In the genomic region with DNA sequence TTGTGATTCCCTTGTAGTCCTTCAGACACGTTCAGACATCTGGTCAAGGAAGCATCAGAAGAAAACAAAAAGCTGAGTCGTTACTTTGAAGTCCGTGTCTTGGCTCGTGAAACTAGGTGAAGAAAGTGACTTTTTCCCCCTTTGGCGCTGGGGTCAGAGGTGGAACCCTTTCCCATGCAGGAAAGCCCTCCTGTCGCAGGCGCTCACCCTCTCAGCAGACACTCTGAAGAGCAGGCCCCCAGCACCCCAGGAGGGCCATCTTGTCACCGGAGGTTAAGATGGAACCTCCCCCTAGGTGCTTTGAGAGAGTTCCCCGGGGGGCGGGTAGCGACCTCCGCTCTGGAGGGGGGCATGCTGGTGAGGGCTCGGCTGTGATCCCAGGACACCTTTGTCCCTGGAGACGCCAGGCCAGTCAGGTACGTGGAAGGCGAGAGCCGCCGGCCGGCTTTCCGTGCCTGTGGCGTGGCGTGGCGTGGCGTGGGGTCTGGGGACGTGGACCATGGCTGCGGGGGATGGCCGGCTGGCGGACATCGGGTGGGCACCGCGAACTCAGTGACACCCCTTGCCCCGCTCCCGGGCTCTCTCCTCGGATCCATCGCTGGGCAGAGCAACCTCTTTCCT, we compare ENCODE assay signal across 9 mouse cellular contexts. TPM values are rescaled to one million over a fixed set of nuclear protein-coding genes. Genes with fewer than 3 reads are reported as not detected.
DNase-seq lines count a peak whose midpoint lies in the region; ATAC-seq and TF ChIP-seq lines count a peak whose summit lies in the region.
"Had no signal": no experiment of that assay in that cellular context is flagged by ENCODE, and none has a peak within 500 bp of the region (broad histone marks: within the 10 kb centered on the region; RNA-seq: fewer than 3 reads in every experiment).

No protein-coding gene starts in this region.

- peaks cover 0 to 2% of the 10 kb centered on the region in 2 experiments; a peak in 2 of 4 replicates for H3K4me1 ChIP-seq in ES-E14 (ENCODE audit: control insufficient read depth in 2 of 2, insufficient read depth in 2 of 2, low read length in 2 of 2, poor library complexity in 1 of 2)
- peaks cover 7% of the 10 kb centered on the region for H3K4me1 ChIP-seq in brown adipose tissue, adult 24 weeks (ENCODE audit: control insufficient read depth, insufficient read depth, insufficient read length, low read length)
- H3K4me1 ChIP-seq in forebrain, embryonic 11.5 days (replicated peaks; ENCODE audit: control insufficient read depth, insufficient read depth, low read length): no peaks in the 10 kb centered on the region; the same call in 1 of the 2 replicates
- H3K4me1 ChIP-seq in heart, embryonic 16.5 days (ENCODE audit: control insufficient read depth, insufficient read depth, low read length): peaks cover 22% of the 10 kb centered on the region
- peaks cover 17% of the 10 kb centered on the region for H3K4me1 ChIP-seq in lung, embryonic 15.5 days
- peaks cover 7% of the 10 kb centered on the region; the same call in 1 of the 2 replicates for H3K4me1 ChIP-seq in olfactory bulb, adult 2 months (ENCODE audit: control insufficient read depth, insufficient read depth, low read length)

- no peak for TF ChIP-seq CTCF in olfactory bulb, adult 2 months (IDR thresholded peaks at IDR 0.05; ENCODE audit: insufficient read depth, low read depth, low read length)

- peak overlapping the region; percentile 82 for H3K4me2 ChIP-seq in forebrain, embryonic 11.5 days (ENCODE audit: low read depth, low read length, severe bottlenecking)
- H3K4me2 ChIP-seq in heart, embryonic 16.5 days (ENCODE audit: low read depth, low read length): peak overlapping the region; percentile 95
- H3K4me2 ChIP-seq in lung, embryonic 15.5 days: peak overlapping the region; percentile 84

- H3K27me3 ChIP-seq in forebrain, embryonic 11.5 days (ENCODE audit: control insufficient read depth, insufficient read depth, low read length): no peaks in the 10 kb centered on the region
- no peaks in the 10 kb centered on the region for H3K27me3 ChIP-seq in heart, embryonic 16.5 days (ENCODE audit: control insufficient read depth, insufficient read depth, low read length)
- H3K27me3 ChIP-seq in lung, embryonic 15.5 days: no peaks in the 10 kb centered on the region

- H3K36me3 ChIP-seq in ES-E14 (ENCODE audit: control insufficient read depth, insufficient read depth, low read length, poor library complexity, severe bottlenecking): peaks cover 4% of the 10 kb centered on the region; the same call in 1 of the 2 replicates
- peaks cover 6% of the 10 kb centered on the region; the same call in 1 of the 2 replicates for H3K36me3 ChIP-seq in forebrain, embryonic 11.5 days (ENCODE audit: control insufficient read depth, insufficient read depth, low read length)
- H3K36me3 ChIP-seq in heart, embryonic 16.5 days (ENCODE audit: control insufficient read depth, insufficient read depth): peaks cover 12% of the 10 kb centered on the region
- H3K36me3 ChIP-seq in lung, embryonic 15.5 days: peaks cover 15% of the 10 kb centered on the region; the same call in 1 of the 2 replicates

- peak overlapping the region; percentile 84 for H3K27ac ChIP-seq in ES-E14 (ENCODE audit: insufficient read depth, low read depth, low read length, poor library complexity, severe bottlenecking)
- peak overlapping the region; percentile 70 for H3K27ac ChIP-seq in brown adipose tissue, adult 24 weeks (replicated peaks; ENCODE audit: low read depth, low read length)
- H3K27ac ChIP-seq in forebrain, embryonic 11.5 days (ENCODE audit: low read depth, low read length): peak overlapping the region; percentile 88
- H3K27ac ChIP-seq in heart, embryonic 16.5 days (ENCODE audit: low read length): peak overlapping the region; percentile 97
- H3K27ac ChIP-seq in lung, embryonic 15.5 days: peak overlapping the region; percentile 94
- peak overlapping the region; percentile 76 for H3K27ac ChIP-seq in olfactory bulb, adult 2 months (ENCODE audit: insufficient read depth, low read depth, low read length)

- WGBS in forebrain, embryonic 11.5 days: 1% methylated on average over 28 of the region's 35 CpGs
- 1% methylated on average over 35 of the region's 35 CpGs for WGBS in heart, embryonic 16.5 days
- WGBS in lung, embryonic 15.5 days: 0% methylated on average over 35 of the region's 35 CpGs
- under 1% methylated on average over 35 of the region's 35 CpGs for WGBS in olfactory bulb, adult 2 months

- no peak for DNase-seq in ES-E14 (ENCODE audit: low read depth, low spot score)
- DNase-seq in forebrain, embryonic 11.5 days (ENCODE audit: low spot score): no peak
- peak; percentile 38 to 84 for DNase-seq in kidney, postnatal 25 days
- peak; percentile 82 for DNase-seq in thymus, postnatal 14 days

- H3K9me3 ChIP-seq in ES-E14 (ENCODE audit: control insufficient read depth, insufficient read depth, low read depth, low read length): no peaks in the 10 kb centered on the region
- H3K9me3 ChIP-seq in forebrain, embryonic 11.5 days (ENCODE audit: control insufficient read depth, low read length): no peaks in the 10 kb centered on the region; the same call in 1 of the 2 replicates
- H3K9me3 ChIP-seq in heart, embryonic 16.5 days (replicated peaks; ENCODE audit: control insufficient read depth, low read length): no peaks in the 10 kb centered on the region
- no peaks in the 10 kb centered on the region for H3K9me3 ChIP-seq in lung, embryonic 15.5 days

- peak overlapping the region; percentile 97 to 98 for H3K4me3 ChIP-seq in ES-E14 (ENCODE audit: insufficient read depth in 1 of 2, low read depth in 1 of 2, low read length in 2 of 2, poor library complexity in 1 of 2, severe bottlenecking in 1 of 2)
- peak overlapping the region; percentile 81 for H3K4me3 ChIP-seq in brown adipose tissue, adult 24 weeks (ENCODE audit: insufficient read depth, low read depth, low read length)
- peak overlapping the region; percentile 94 for H3K4me3 ChIP-seq in forebrain, embryonic 11.5 days (ENCODE audit: low read depth, low read length)
- H3K4me3 ChIP-seq in heart, embryonic 16.5 days (ENCODE audit: low read length): peak overlapping the region; percentile 62
- H3K4me3 ChIP-seq in lung, embryonic 15.5 days: peak overlapping the region; percentile 79
- peak overlapping the region; percentile 96 for H3K4me3 ChIP-seq in olfactory bulb, adult 2 months (ENCODE audit: insufficient read depth, low read depth, low read length)

- TF ChIP-seq POLR2A in olfactory bulb, adult 2 months (IDR thresholded peaks at IDR 0.05; ENCODE audit: insufficient read depth, low read depth, low read length): no peak

- ATAC-seq in forebrain, embryonic 11.5 days (replicated peaks; ENCODE audit: low FRiP score): peak; percentile 40; the same call in 1 of the 2 replicates
- peak; percentile 8 for ATAC-seq in heart, embryonic 16.5 days (replicated peaks; ENCODE audit: extremely low read depth, insufficient read depth, low FRiP score)
- peak; percentile 49 for ATAC-seq in lung, embryonic 15.5 days (ENCODE audit: borderline replicate concordance, extremely low read depth, low FRiP score, low TSS enrichment)

- H3K9ac ChIP-seq in ES-E14 (ENCODE audit: insufficient read depth, low read depth, low read length, poor library complexity, severe bottlenecking): peak overlapping the region; percentile 87
- H3K9ac ChIP-seq in forebrain, embryonic 11.5 days (ENCODE audit: low read length): peak overlapping the region; percentile 91
- H3K9ac ChIP-seq in heart, embryonic 16.5 days (ENCODE audit: low read length): peak overlapping the region; percentile 98
- peak overlapping the region; percentile 100 for H3K9ac ChIP-seq in lung, embryonic 15.5 days

- in situ Hi-C loops in ES-E14 (cut with MboI; ENCODE audit: low sequenced_read_pairs in 2 of 2, unreplicated experiment in 2 of 2): no loop called here

TF ChIP-seq in ES-E14, 5 proteins besides CTCF, POLR2A, EP300 and RAD21:
- no peak for TF ChIP-seq HCFC1 (IDR thresholded peaks at IDR 0.05; ENCODE audit: borderline replicate concordance, insufficient read depth, low read length)
- no peak for TF ChIP-seq ZC3H11A (IDR thresholded peaks at IDR 0.05; ENCODE audit: borderline replicate concordance, low read depth, low read length)
- no peak for TF ChIP-seq ZNF384 (IDR thresholded peaks at IDR 0.05; ENCODE audit: low read depth, low read length)
- TF ChIP-seq MAFK (IDR thresholded peaks at IDR 0.05; ENCODE audit: insufficient read depth, low read depth, low read length): 0 out of 2 replicates have a peak, but pooled peaks have one; percentile 3
- no peak for TF ChIP-seq CHD2 (IDR thresholded peaks at IDR 0.05; ENCODE audit: low read depth, low read length)
TF ChIP-seq in ES-E14: peak in this region for 1.

RNA-seq across cellular contexts. Expression of gene Tlk2, which starts 2.0 kb away (rescaled TPM):
- 75.5 and 96.2 TPM in 2 replicates for total RNA-seq in ES-E14 (2012; rRNA removed)
- 21.5 and 34.0 TPM in 2 replicates for polyA plus RNA-seq in brown adipose tissue, adult 24 weeks (2012; ENCODE audit: insufficient read depth, insufficient read length, missing spikeins)
- polyA plus RNA-seq in forebrain, embryonic 11.5 days (2014; fragmentation: Nextera tagmentation; extraction: Ambion mirVana): 27.5 and 31.5 TPM in 2 replicates
- polyA plus RNA-seq in heart, embryonic 16.5 days (2015; fragmentation: Nextera tagmentation; extraction: Ambion mirVana): 12.9 and 15.3 TPM in 2 replicates
- 18.7 and 18.9 TPM in 2 replicates for polyA plus RNA-seq in lung, embryonic 15.5 days (2015; fragmentation: Nextera tagmentation; extraction: Ambion mirVana)
- polyA plus RNA-seq in olfactory bulb, adult 2 months (2012; ENCODE audit: insufficient read depth, insufficient read length, low replicate concordance, missing spikeins): 262 TPM in 1 of 2 replicates, not detected in the other

RNA-seq across cellular contexts. Expression of gene Gm10842, which starts 33.9 kb away (rescaled TPM):
- not detected in 2 replicates for total RNA-seq in ES-E14 (2012; rRNA removed)
- not detected in 2 replicates for polyA plus RNA-seq in brown adipose tissue, adult 24 weeks (2012; ENCODE audit: insufficient read depth, insufficient read length, missing spikeins)
- polyA plus RNA-seq in forebrain, embryonic 11.5 days (2014; fragmentation: Nextera tagmentation; extraction: Ambion mirVana): not detected in 2 replicates
- polyA plus RNA-seq in heart, embryonic 16.5 days (2015; fragmentation: Nextera tagmentation; extraction: Ambion mirVana): not detected in 2 replicates
- not detected in 2 replicates for polyA plus RNA-seq in lung, embryonic 15.5 days (2015; fragmentation: Nextera tagmentation; extraction: Ambion mirVana)
- not detected in 2 replicates for polyA plus RNA-seq in olfactory bulb, adult 2 months (2012; ENCODE audit: insufficient read depth, insufficient read length, low replicate concordance, missing spikeins)
- total RNA-seq: gastrocnemius, postnatal 36 days had no signal

RNA-seq across cellular contexts. Expression of gene Mettl2, which starts 54.4 kb away (rescaled TPM):
- total RNA-seq in ES-E14 (2012; rRNA removed): 44.2 and 57.6 TPM in 2 replicates
- polyA plus RNA-seq in brown adipose tissue, adult 24 weeks (2012; ENCODE audit: insufficient read depth, insufficient read length, missing spikeins): 7.5 and 13.6 TPM in 2 replicates
- polyA plus RNA-seq in forebrain, embryonic 11.5 days (2014; fragmentation: Nextera tagmentation; extraction: Ambion mirVana): 41.7 and 43.2 TPM in 2 replicates
- polyA plus RNA-seq in heart, embryonic 16.5 days (2015; fragmentation: Nextera tagmentation; extraction: Ambion mirVana): 23.0 and 28.1 TPM in 2 replicates
- 35.5 and 44.0 TPM in 2 replicates for polyA plus RNA-seq in lung, embryonic 15.5 days (2015; fragmentation: Nextera tagmentation; extraction: Ambion mirVana)
- polyA plus RNA-seq in olfactory bulb, adult 2 months (2012; ENCODE audit: insufficient read depth, insufficient read length, low replicate concordance, missing spikeins): not detected in 2 replicates

Comparison
In these comparisons a context has a peak if more than half of its experiments do, and no peak if none do; other contexts are left out.
1. DNase-seq: peak in kidney, postnatal 25 days (2 of 2) and thymus, postnatal 14 days (single experiment); none in ES-E14 (single experiment) and forebrain, embryonic 11.5 days (single experiment).
2. Peak in every context shown above with its lines, with median percentiles within 50 percentile points of each other: H3K27ac ChIP-seq, H3K4me3 ChIP-seq, H3K9ac ChIP-seq, ATAC-seq and H3K4me2 ChIP-seq.